Mouse (Mus musculus) liver, embryonic 14 days (tissue): ENCODE data around the gene Gm5114. TPM values are rescaled to one million over a fixed set of nuclear protein-coding genes. Genes with fewer than 3 reads are reported as not detected.

Experiments
- polyA plus RNA-seq: library from polyadenylated mRNA; depleted of rRNA; stranded (reverse); fragments of >200 nt; gene quantifications from 2 replicates; pipeline ENCODE4 v1.2.3, GENCODE M21; 2012; rRNA removed

Gm5114 gene
- not detected in 2 replicates for polyA plus RNA-seq

DNA sequence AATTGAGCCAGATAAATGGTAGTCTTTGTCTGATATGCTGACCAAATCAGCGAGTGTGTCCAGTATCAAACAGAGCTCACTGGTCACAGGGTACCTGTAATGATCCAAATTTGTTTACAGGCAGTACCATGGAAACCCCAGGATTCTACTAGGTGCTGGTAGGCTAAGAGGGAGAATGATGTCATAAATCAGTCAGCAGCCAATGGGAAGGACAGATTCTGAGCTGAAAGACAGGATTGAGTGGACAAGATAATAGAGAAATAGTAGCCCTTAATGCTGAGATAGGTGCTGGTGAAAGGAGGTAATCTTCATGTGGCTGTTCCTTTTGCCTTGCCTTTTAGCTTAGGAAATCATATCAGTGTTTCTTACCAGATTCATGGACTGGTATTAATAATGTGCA, at the start of gene Gm5114:
TSS of gene Gm5114 (minus strand) at position 101 of the 400 bp plus-strand sequence.

Other genes with a start within 250 kb of the Gm5114 start
- 0.24 and 0.27 TPM in 2 replicates for gene Zfp619, start 104.6 kb upstream of the Gm5114 start, polyA plus RNA-seq